Mouse (Mus musculus): ENCODE measurements around the gene Tob2. TPM values are rescaled to one million over a fixed set of nuclear protein-coding genes. Genes with fewer than 3 reads are reported as not detected.

Tob2 gene
- polyA plus RNA-seq, 1 experiment from 2014 or later: 26.0 TPM

GRCm38 (mm10) chr15:81832219-81832618 lies 26.4 kb downstream of the Tob2 start:
- 62% methylated on average over 3 of the region's 3 CpGs for WGBS

DNA sequence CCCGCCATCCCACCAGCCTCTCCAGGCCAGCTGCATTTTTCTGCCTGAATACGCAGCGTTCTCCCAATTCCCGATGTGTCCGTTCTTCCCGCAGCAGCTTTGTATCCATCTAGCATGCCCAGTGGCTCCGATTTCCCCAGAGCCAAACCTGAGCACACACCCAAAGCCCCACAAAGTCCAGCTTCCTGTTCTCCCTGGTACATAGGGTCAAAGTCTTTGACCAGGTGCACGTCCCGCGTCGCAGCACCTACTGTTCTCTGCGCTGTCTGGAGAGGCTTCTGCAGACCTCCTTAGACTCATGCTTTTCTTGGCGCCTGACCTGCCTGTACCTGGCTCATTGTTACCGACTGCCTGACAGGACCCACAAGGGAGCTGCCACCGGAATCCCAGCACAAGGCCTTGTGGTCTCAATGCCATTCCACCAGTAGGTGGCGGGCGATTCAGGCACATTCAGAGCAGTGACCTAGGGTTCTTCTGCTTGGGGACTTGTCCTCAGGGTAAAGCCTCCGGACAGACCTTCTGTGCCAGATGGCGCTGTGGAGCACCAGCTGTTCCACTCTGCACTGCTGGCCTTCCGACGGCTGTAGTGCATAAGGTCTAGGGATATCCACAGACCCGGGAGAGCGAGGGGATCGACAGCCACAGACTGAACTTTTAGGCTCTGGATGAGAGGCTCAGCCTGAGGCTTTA lies 27.3 kb downstream of the Tob2 start:
- H3K36me3 ChIP-seq: no peaks in the 10 kb centered on the region
- WGBS: 13% methylated on average over 24 of the region's 24 CpGs
- H3K27ac ChIP-seq: peak overlapping the region; percentile 24; the same call in 1 of the 2 replicates
- H3K4me2 ChIP-seq (replicated peaks): peak overlapping the region; percentile 52
- ATAC-seq: peak; percentile 89
- H3K9ac ChIP-seq: no peak overlapping the region
- H3K9me3 ChIP-seq: no peaks in the 10 kb centered on the region
- 0 out of 2 replicates have a peak overlapping the region, but pooled peaks have one; percentile 5 for H3K4me3 ChIP-seq (replicated peaks)
- peaks cover 15% of the 10 kb centered on the region for H3K4me1 ChIP-seq (replicated peaks)
- H3K27me3 ChIP-seq (replicated peaks): no peaks in the 10 kb centered on the region

More at GRCm38 (mm10) chr15:81832219-81832618, 26.4 kb downstream of the Tob2 start:
- no peak for ATAC-seq
- Histone ChIP-seq H3K9me3 (no peaks in the 10 kb centered on the region), H3K36me3 (no peaks in the 10 kb centered on the region), H3K4me2 (replicated peaks) (no peak overlapping the region), H3K9ac (no peak overlapping the region), H3K4me3 (replicated peaks) (no peak overlapping the region), H3K27ac (no peak overlapping the region), H3K27me3 (replicated peaks) (no peaks in the 10 kb centered on the region), H3K4me1 (replicated peaks) (peaks cover 20% of the 10 kb centered on the region)

DNA sequence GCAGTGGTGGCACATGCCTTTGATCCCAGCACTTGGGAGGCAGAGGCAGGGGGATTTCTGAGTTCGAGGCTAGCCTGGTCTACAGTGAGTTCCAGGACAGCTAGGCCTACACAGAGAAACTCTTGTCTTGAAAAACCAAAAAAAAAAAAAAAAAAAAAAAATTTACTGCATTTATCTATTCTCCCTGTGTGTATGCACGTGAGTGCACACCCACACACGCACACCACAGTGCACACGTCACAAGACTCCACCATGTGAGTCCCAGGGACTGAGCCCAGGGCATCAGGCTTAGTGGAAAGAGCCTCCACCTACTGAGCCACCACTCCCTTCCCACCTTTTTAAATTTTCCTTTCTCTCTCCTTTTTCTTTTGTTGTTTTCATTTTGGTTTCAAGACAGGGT lies 28.1 kb downstream of the Tob2 start:
- 87% methylated on average over 4 of the region's 4 CpGs for WGBS
- no peak for ATAC-seq
- peaks cover 7% of the 10 kb centered on the region for H3K4me1 ChIP-seq (replicated peaks)
- H3K36me3 ChIP-seq: peaks cover 4% of the 10 kb centered on the region; the same call in 1 of the 2 replicates
- H3K4me3 ChIP-seq (replicated peaks): no peak overlapping the region
- H3K27ac ChIP-seq: no peak overlapping the region
- no peak overlapping the region for H3K9ac ChIP-seq
- 0 out of 2 replicates have a peak overlapping the region, but pooled peaks have one; percentile 52 for H3K4me2 ChIP-seq (replicated peaks)
- no peaks in the 10 kb centered on the region for H3K9me3 ChIP-seq
- H3K27me3 ChIP-seq (replicated peaks): no peaks in the 10 kb centered on the region

DNA sequence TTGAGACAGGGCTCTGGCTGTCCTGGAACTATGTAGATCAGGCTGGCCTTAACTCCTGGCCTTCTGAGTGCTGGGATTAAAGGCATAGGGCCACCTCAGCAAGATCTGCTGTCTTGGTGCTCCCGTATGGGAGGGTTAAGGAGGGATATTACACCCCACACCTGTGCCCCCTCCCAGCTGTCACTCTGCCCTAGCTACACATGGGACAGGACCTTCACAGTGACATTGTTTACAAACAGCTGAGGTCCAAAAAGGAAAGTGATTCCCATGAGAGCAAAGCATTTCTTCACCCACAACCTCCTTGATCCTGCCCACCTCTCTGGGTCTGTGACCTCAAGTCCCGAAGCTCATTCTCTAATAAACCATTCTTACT lies 29.4 kb downstream of the Tob2 start:
- no peak overlapping the region for H3K4me2 ChIP-seq (replicated peaks)
- H3K4me1 ChIP-seq (replicated peaks): peaks cover 6% of the 10 kb centered on the region; the same call in 1 of the 2 replicates
- no peak overlapping the region for H3K27ac ChIP-seq
- WGBS: 79% methylated on average over 2 of the region's 2 CpGs
- no peak overlapping the region for H3K9ac ChIP-seq
- H3K4me3 ChIP-seq (replicated peaks): no peak overlapping the region
- no peaks in the 10 kb centered on the region for H3K9me3 ChIP-seq
- H3K36me3 ChIP-seq: peaks cover 5% of the 10 kb centered on the region; the same call in 1 of the 2 replicates
- ATAC-seq: no peak
- H3K27me3 ChIP-seq (replicated peaks): no peaks in the 10 kb centered on the region

DNA sequence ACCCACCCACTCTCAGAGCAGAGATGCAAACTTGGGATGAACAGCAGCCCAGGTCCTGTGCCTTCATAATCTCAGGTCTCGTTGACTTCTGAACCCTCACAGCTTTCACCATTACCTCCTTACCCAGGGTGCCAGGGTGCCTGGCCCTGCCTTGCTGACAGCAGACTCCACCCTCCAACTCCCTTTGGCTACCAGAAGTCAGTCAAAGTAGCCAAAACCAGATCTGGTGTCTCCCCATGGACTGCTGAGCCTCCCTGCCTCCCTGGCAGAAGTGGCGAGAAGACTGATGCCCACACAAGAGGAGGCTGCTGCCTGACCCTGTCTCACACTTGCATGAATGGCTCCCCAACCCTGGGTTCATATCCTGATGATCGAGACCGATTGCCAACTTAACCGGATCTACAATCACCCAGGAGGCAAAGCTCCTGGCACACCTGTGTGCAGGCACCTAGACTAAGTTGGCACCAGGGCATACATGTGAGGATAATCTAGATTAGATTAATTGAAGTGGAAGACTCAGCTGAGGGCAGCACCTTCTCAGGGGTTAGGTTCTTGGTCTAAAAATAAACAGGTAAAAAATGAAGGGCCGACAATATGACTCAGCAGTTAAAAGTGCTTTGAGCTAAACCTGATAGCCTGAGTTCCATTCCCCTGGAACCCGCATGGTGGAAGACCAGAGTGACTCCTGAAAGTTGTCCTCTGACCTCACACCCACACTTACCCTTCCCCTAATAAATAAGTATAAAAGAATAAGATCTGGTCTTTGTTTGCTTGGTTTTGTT lies 30.0 kb downstream of the Tob2 start:
- Histone ChIP-seq H3K4me1 (replicated peaks) (peaks cover 6% of the 10 kb centered on the region; the same call in 1 of the 2 replicates), H3K4me2 (replicated peaks) (no peak overlapping the region), H3K36me3 (peaks cover 11% of the 10 kb centered on the region; the same call in 1 of the 2 replicates), H3K27me3 (replicated peaks) (no peaks in the 10 kb centered on the region), H3K27ac (no peak overlapping the region), H3K9ac (no peak overlapping the region), H3K4me3 (replicated peaks) (no peak overlapping the region), H3K9me3 (no peaks in the 10 kb centered on the region)
- 89% methylated on average over 7 of the region's 7 CpGs for WGBS
- no peak for ATAC-seq

- H3K27ac ChIP-seq: no peak overlapping the region
- H3K4me3 ChIP-seq (replicated peaks): no peak overlapping the region
- H3K36me3 ChIP-seq: peaks cover 20% of the 10 kb centered on the region
- H3K4me2 ChIP-seq (replicated peaks): no peak overlapping the region
- ATAC-seq: no peak
- no peak overlapping the region for H3K9ac ChIP-seq
- H3K9me3 ChIP-seq: no peaks in the 10 kb centered on the region
- no peaks in the 10 kb centered on the region for H3K27me3 ChIP-seq (replicated peaks)
- 74% methylated on average over 3 of the region's 3 CpGs for WGBS
- no peaks in the 10 kb centered on the region for H3K4me1 ChIP-seq (replicated peaks)
Observed at GRCm38 (mm10) chr15:81824832-81825231, 33.8 kb downstream of the Tob2 start.

- Histone ChIP-seq H3K4me3 (replicated peaks) (no peak overlapping the region), H3K9ac (no peak overlapping the region), H3K4me1 (replicated peaks) (no peaks in the 10 kb centered on the region), H3K27me3 (replicated peaks) (no peaks in the 10 kb centered on the region), H3K36me3 (peaks cover 21% of the 10 kb centered on the region), H3K9me3 (no peaks in the 10 kb centered on the region), H3K4me2 (replicated peaks) (no peak overlapping the region), H3K27ac (no peak overlapping the region)
- 70% methylated on average over 3 of the region's 3 CpGs for WGBS
- ATAC-seq: no peak
Observed at GRCm38 (mm10) chr15:81822631-81823030, 36.0 kb downstream of the Tob2 start.

GRCm38 (mm10) chr15:81818404-81818803 lies 40.2 kb downstream of the Tob2 start:
- no peaks in the 10 kb centered on the region for H3K9me3 ChIP-seq
- H3K4me2 ChIP-seq (replicated peaks): no peak overlapping the region
- no peak overlapping the region for H3K9ac ChIP-seq
- no peak overlapping the region for H3K4me3 ChIP-seq (replicated peaks)
- H3K27ac ChIP-seq: no peak overlapping the region
- no peaks in the 10 kb centered on the region for H3K27me3 ChIP-seq (replicated peaks)
- no peak for ATAC-seq
- WGBS: 86% methylated on average over 3 of the region's 3 CpGs
- peaks cover 20% of the 10 kb centered on the region for H3K36me3 ChIP-seq
- no peaks in the 10 kb centered on the region for H3K4me1 ChIP-seq (replicated peaks)

DNA sequence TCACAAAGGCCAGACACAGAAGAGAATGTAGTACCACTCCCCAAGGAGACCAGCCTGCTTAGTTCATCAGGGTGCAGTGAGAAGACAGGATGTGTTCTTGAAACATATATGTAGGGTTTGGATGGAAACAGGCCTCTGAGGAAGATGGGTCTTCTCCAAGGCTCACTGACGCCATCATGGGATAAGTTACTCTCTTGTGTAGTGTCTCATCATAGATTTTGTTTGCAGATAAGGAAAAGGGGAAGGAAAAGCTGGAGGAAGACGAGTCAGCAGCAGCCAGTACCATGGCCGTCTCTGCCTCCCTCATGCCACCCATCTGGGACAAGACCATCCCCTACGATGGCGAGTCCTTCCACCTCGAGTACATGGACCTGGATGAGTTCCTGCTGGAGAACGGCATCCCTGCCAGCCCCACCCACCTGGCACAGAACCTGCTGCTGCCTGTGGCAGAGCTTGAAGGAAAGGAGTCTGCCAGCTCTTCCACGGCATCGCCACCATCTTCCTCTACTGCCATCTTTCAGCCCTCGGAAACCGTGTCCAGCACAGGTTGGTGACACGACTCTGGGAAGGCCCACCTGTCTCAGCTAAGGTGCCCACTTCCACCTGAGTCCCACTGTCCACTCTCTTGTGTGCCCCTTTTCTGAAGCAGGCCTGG lies 43.8 kb downstream of the Tob2 start:
- H3K36me3 ChIP-seq: peaks cover 14% of the 10 kb centered on the region
- no peak overlapping the region for H3K4me3 ChIP-seq (replicated peaks)
- H3K4me2 ChIP-seq (replicated peaks): no peak overlapping the region
- 88% methylated on average over 12 of the region's 12 CpGs for WGBS
- no peak overlapping the region for H3K27ac ChIP-seq
- no peaks in the 10 kb centered on the region for H3K9me3 ChIP-seq
- H3K4me1 ChIP-seq (replicated peaks): peaks cover 11% of the 10 kb centered on the region; the same call in 1 of the 2 replicates
- no peak for ATAC-seq
- no peak overlapping the region for H3K9ac ChIP-seq
- H3K27me3 ChIP-seq (replicated peaks): no peaks in the 10 kb centered on the region

DNA sequence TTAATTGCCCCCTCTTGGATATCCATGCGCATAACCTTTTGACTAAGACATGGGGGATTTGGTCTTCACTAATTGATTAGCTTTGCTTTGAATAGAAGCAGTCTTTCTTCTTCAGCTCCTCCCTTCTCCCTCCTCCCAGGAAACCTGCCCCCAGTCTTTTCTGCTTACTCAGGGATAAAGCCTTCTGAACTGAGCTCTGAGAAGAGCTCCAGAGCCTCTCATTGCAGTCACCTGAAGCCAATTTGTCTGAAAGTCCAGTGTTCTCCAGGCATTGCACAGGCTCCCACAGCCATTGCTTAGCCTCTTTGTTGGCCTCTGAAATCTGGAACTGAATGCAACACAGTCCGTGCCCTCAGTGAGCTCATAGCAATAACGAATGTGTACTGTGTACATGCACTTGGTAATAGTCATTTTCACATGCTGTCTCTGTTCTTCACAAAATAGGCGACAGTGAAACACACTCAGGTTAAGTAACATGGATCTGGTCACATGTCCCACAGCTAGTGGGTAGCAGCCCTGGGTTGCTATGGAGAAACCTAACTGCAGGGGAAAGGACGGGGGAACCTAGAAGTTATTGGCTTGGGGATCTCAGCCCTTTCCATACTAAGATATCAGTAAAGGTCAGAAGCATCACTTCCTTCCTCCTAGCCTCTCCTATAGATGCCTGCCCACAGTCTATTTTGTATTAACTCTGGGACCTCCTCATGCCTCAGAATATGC lies 44.5 kb downstream of the Tob2 start:
- Histone ChIP-seq H3K36me3 (peaks cover 14% of the 10 kb centered on the region), H3K4me2 (replicated peaks) (no peak overlapping the region), H3K4me3 (replicated peaks) (no peak overlapping the region), H3K27ac (no peak overlapping the region), H3K4me1 (replicated peaks) (peaks cover 16% of the 10 kb centered on the region), H3K27me3 (replicated peaks) (no peaks in the 10 kb centered on the region), H3K9ac (no peak overlapping the region), H3K9me3 (no peaks in the 10 kb centered on the region)
- 78% methylated on average over 5 of the region's 5 CpGs for WGBS
- no peak for ATAC-seq

- Histone ChIP-seq H3K27ac (peak overlapping the region; percentile 25; the same call in 1 of the 2 replicates), H3K4me1 (replicated peaks) (peaks cover 20% of the 10 kb centered on the region), H3K4me2 (replicated peaks) (peak overlapping the region; percentile 84; the same call in 1 of the 2 replicates), H3K36me3 (peaks cover 14% of the 10 kb centered on the region), H3K9ac (0 out of 2 replicates have a peak overlapping the region, but pooled peaks have one; percentile 79), H3K9me3 (no peaks in the 10 kb centered on the region), H3K27me3 (replicated peaks) (no peaks in the 10 kb centered on the region), H3K4me3 (replicated peaks) (no peak overlapping the region)
- no peak for ATAC-seq
- 61% methylated on average over 7 of the region's 7 CpGs for WGBS
Observed at GRCm38 (mm10) chr15:81812696-81813631, 45.6 kb downstream of the Tob2 start.
